Mouse (Mus musculus) embryo, embryonic 10.5 days (tissue): Measurements from ENCODE around the gene Tdrd7.

ENCODE experiments used
- DNase-seq: peaks from one replicate; pipeline ENCODE4 v3.0.0-alpha.2; 2015; ENCODE audit warnings: low spot score

The Tdrd7 gene

GRCm38 (mm10) chr4:45972951-45973350, 7.8 kb downstream of the Tdrd7 start:
- no peak for DNase-seq

DNA sequence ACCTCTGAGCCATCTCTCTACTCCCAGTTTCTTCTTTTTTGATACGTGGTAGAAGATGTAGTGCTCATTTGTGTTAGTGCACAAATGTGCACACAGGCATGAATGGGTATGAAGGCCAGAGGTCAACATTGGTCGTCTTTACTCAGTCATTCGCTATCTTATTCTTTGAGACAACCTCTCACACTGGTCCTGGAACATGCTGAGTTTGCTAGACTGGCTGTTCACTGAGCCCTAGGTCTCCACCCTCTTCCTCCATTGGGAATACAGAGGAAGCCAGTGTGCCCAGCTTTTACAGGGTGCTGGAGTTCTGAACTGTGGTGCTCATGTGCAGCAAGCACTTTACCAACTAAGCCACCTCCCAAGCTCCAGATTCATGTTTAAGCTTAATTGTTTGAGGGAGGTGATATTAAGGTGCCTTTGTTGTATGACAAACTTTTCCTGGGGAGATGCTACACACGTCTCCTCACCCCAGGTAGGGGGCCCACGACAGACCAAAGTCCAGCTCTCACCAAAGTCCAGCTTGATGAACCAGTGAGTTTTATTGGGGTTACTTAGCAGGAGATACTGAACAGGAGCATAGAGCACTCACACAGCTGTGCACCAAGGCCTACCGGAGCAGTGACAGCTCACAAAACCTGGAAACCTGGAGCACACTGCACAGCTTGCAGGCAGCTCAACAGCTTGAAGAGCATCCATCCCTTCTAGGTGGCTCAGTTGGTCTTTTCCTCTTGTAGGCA, 12.0 kb downstream of the Tdrd7 start:
- no peak for DNase-seq

GRCm38 (mm10) chr4:45979916-45980315, 14.8 kb downstream of the Tdrd7 start:
- no peak for DNase-seq

DNA sequence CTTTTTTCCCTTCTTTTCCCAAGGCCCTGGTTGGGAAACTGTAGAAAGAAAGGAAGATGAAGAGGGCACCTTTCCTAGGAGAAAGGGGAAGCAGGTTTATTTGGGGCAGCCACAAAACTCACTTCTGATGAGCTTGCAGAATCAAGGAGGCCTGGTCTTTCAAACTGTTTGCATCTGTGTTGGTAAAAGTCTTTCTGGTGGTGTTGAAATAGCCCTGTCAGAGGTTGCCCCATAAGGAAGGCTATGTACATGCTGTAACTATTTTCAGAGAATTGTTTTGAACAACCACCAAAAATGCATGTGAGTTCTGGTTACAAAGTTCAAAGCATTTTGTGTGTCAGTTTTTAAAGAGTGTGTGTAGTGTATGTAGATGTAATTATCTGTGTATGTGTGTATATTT, 15.9 kb downstream of the Tdrd7 start:
- DNase-seq: no peak

GRCm38 (mm10) chr4:45990427-45991135, 25.4 kb downstream of the Tdrd7 start:
- DNase-seq: no peak

- DNase-seq: no peak
Measured at GRCm38 (mm10) chr4:45998536-45998935, 33.4 kb downstream of the Tdrd7 start.

- DNase-seq: no peak
Measured at GRCm38 (mm10) chr4:46008142-46008793, 43.1 kb downstream of the Tdrd7 start.

GRCm38 (mm10) chr4:46011698-46012097, 46.6 kb downstream of the Tdrd7 start:
- DNase-seq: no peak

DNA sequence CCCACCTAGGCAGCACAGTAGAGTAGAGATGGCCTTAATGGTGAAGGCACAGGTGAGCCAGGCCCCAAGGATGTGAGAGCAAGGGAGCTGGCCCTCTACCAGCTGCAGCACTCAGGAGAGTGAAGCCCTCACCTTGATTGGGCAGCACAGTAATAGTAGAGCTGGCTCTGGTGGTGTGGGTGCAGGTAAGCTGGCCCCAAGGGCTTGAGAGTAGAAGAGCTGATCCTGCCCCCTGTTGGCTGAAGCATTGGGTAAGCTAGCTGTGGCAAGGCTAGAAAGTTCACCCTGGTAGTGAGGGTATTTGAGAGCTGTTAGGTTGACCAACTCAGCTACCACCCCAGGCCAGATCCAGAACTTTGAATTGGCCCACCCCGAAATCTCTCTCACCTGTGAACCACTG, 50.5 kb downstream of the Tdrd7 start:
- no peak for DNase-seq

DNA sequence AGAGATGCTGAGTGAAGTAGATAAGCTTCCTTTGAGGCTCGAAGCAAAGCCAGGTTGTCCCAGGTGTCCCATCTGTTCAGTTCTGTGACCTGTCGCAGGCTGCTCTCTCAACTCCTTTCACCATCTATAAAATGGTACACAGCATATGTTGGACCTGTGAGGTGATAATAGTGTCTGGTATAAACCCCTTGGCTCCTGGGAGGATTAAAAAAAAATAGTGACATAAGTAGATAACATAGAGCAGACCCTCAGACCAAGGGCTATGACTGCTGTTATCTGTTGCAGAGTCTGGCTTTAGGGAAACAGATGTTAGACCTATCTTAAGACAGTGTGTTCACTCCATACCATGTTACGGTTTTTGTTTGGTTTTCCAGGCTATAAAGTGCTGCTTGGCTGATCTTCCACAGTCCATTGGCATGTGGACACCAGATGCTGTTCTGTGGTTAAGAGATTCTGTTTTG, 57.9 kb downstream of the Tdrd7 start:
- DNase-seq: peak; percentile 53

GRCm38 (mm10) chr4:46025893-46026292, 60.8 kb downstream of the Tdrd7 start:
- DNase-seq: peak; percentile 65

DNA sequence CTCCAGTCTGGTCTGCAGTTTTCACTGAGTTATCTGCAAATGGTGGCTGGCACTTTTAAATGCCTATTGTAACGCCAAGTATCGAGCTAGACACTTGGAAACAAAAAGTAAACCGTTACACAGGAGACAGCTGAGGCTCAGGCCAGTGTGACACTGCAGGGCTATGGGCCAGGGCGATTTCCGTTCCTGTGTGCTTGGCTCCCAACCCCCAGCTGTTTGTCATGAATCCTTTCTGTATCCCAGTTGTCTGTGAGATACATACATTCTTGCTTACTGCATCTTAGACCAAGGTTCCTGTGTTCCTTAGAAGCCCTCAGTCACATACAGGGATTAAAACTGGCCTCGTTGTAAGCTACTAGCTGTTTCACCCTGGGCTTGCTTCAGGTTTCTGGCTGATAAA, 63.1 kb downstream of the Tdrd7 start:
- DNase-seq: no peak

GRCm38 (mm10) chr4:46028781-46029180, 63.6 kb downstream of the Tdrd7 start:
- DNase-seq: no peak

GRCm38 (mm10) chr4:46029552-46029951, 64.4 kb downstream of the Tdrd7 start:
- DNase-seq: peak; percentile 71

- no peak for DNase-seq
Measured at GRCm38 (mm10) chr4:46032448-46032847, 67.3 kb downstream of the Tdrd7 start.

- no peak for DNase-seq
Measured at GRCm38 (mm10) chr4:46033197-46033596, 68.1 kb downstream of the Tdrd7 start.

GRCm38 (mm10) chr4:46038591-46038891, 73.4 kb downstream of the Tdrd7 start:
- peak; percentile 31 for DNase-seq

GRCm38 (mm10) chr4:46038892-46039751, 74.0 kb downstream of the Tdrd7 start, which contains the start of gene Tmod1:
Gene Tmod1, plus strand, starts transcription at chr4:46038935.
- peak; percentile 47 for DNase-seq

DNA sequence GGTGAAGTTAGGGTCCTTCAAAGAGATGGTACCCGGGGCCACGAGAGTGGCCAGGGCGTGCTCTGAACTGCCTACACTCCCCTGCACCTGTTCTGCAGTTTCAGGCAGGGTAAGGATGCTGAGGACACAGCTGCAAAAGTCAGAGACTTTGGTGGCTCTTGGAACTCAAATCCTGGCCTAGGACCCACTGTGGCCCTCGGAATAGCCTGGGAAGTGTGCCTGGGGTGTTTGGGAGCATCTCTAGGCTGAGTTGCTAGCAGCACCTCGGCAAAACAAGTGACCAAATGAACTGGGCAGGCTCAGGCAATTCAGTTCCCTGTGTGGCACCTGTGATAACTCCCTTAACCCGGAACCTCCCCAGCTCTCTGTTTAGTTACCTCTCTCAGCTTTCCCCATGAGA, 74.8 kb downstream of the Tdrd7 start:
- no peak for DNase-seq

DNA sequence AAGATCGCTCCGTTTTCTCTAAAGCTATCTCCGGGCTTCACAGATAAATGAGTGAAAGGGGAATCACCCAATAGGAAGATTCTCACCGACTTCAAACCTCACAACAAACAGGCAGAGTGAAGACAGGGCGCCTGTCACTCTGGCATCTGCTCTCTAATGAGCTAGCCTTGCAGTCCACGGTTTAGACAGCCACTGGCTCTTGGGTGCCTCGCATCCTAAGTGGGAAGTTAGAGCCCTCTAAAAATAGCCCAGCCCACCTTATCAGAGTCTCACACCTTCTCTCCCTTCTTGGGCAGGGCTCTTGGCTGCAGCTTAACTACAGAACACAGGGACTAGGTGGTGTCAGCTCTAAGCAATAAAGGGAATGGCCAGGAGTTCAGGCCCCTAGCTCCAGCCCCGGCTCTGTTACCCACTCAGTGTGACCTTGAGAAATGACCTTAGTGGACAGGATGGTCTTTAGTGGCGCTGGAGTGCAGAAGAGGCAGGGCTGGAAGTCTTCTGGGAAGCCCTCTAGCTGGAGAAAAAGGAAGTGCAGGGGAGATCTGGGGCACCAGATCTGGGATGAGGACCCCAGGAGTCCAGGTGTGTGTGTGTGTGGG, 75.6 kb downstream of the Tdrd7 start:
- peak; percentile 51 for DNase-seq

DNA sequence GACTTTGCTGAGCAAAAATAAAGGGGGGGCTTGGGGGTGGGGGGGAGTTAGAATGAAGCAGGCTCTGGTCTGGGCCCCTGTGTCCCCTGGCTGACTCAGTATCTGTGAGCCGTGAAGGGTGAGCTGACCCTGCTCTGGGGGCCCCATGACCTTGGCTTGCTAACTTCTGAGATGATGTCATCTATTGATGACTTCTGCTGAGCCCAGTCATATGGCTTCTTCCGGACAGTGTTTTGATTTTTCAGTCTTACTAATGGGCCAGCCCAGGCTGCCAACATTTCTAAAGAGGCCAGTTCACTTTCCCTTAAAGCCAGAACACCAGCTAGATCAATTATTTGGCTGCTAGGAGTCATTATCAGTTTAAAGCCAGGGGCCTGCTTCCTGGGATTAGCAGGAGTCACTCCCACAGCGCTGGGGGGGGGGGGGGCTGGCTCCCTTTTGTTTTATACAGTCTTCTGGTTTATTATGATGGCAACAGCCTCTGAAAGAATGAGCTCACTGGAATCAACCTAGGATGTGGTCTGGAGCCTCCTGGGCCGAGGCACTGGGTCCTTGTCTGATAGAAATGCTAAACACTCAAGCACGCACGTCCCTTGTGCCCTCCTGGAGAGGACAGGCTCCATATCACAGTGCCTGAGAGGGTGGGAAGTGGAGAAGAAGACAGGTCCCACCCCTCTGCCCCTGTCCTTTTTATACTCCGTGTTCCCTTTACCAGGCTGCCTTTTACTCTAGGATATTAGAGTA, 76.8 kb downstream of the Tdrd7 start:
- no peak for DNase-seq
